Mouse (Mus musculus) c-Kit-positive CD71-positive TER-119-negative erythroid progenitor cells, embryonic 14.5 days (primary cell): ENCODE data around the gene Tdrd7.

ENCODE experiments used
- DNase-seq: peaks from one replicate; pipeline ENCODE4 v3.0.0-alpha.2; 2013; ENCODE audit warnings: low read depth

Gene Tdrd7

DNA sequence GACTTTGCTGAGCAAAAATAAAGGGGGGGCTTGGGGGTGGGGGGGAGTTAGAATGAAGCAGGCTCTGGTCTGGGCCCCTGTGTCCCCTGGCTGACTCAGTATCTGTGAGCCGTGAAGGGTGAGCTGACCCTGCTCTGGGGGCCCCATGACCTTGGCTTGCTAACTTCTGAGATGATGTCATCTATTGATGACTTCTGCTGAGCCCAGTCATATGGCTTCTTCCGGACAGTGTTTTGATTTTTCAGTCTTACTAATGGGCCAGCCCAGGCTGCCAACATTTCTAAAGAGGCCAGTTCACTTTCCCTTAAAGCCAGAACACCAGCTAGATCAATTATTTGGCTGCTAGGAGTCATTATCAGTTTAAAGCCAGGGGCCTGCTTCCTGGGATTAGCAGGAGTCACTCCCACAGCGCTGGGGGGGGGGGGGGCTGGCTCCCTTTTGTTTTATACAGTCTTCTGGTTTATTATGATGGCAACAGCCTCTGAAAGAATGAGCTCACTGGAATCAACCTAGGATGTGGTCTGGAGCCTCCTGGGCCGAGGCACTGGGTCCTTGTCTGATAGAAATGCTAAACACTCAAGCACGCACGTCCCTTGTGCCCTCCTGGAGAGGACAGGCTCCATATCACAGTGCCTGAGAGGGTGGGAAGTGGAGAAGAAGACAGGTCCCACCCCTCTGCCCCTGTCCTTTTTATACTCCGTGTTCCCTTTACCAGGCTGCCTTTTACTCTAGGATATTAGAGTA, 76.8 kb downstream of the Tdrd7 start:
- peak; percentile 51 for DNase-seq

- DNase-seq: peak; percentile 69
Measured at GRCm38 (mm10) chr4:46042505-46042850, 77.3 kb downstream of the Tdrd7 start.

- DNase-seq: no peak
Measured at GRCm38 (mm10) chr4:46043361-46043760, 78.2 kb downstream of the Tdrd7 start.

DNA sequence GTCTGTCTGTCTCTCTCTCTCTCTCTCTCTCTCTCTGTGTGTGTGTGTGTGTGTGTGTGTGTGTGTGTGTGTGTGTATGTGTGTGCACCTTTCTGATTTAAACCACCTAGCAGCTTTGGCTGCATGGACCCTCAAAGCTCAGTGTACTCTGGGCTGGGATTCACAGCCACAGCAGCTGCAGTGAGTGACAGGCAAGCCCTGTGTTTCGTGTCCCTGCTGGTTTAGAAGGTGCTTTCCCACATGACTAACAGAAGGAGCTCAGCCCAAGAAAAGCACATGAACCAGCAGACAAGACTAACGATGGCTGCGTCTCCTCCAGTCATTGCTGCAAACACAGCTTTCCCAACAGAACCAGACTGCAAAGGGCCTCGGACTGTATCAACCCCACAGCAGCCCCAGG, 82.8 kb downstream of the Tdrd7 start:
- no peak for DNase-seq

DNA sequence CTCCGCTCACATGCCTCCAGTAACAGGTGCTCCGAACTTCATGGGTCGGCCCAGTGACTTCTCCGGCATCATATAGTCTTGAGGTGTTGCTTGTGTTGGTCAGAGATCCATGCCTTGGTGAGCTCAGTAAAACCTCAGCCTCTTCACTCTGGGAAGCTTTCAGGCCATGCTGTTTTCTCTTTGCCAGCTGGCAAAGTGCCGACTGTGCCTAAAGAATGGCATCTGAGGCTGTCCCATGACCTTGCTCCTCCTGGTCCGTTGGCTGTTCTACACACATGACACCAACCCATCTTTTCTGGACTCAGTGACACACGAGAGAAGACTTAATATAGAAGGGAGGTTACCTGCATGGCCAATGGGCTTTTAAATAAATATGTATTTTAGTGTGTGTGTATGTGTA, 83.3 kb downstream of the Tdrd7 start:
- DNase-seq: no peak

- no peak for DNase-seq
Measured at GRCm38 (mm10) chr4:46053323-46054107, 88.4 kb downstream of the Tdrd7 start.

DNA sequence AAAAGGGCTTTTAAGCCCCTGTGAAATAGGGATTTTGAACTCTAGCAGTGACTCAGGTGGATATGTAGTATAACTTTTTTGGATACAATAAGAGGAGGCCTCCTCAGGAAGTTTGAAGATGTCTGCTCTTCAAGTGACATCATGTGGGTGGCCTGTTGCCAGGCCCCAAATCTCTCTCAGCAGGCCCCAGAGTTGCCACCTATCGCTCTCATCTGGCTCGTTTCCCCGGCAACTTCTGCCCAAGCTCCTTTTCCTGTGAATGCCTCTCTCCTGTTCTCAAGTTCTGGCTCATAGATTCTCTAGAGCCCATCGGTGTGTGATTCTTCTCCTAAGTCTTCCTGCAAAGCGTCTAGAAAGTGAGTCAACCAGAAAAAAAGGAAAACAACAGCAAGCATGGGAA, 91.0 kb downstream of the Tdrd7 start:
- DNase-seq: no peak

- no peak for DNase-seq
Measured at GRCm38 (mm10) chr4:46061259-46061962, 96.3 kb downstream of the Tdrd7 start.

GRCm38 (mm10) chr4:46063841-46064240, 98.7 kb downstream of the Tdrd7 start:
- no peak for DNase-seq

DNA sequence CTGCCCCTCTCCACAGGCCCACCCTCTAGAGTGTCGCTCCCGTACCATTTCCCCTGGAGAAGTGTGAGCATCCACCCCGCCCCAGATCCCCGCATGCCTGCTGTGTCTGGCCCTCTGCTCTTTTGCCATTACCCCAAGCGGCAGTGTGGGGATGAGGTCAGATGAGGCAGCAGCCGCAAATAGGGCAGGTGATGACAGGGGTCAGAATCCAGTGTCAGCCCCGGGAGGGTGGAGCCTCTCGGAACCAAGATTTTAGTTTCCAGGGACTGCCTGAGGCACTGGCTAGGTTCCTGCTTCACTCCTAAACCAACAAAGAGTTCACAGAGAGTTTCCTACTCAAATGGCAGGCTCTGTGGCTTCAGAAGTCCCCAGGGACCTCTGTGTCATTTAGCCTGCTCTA, 99.1 kb downstream of the Tdrd7 start:
- DNase-seq: no peak

GRCm38 (mm10) chr4:46064961-46065360, 99.8 kb downstream of the Tdrd7 start:
- DNase-seq: no peak

GRCm38 (mm10) chr4:46065695-46066340, 100.7 kb downstream of the Tdrd7 start:
- no peak for DNase-seq

GRCm38 (mm10) chr4:46068060-46068459, 102.9 kb downstream of the Tdrd7 start:
- no peak for DNase-seq

DNA sequence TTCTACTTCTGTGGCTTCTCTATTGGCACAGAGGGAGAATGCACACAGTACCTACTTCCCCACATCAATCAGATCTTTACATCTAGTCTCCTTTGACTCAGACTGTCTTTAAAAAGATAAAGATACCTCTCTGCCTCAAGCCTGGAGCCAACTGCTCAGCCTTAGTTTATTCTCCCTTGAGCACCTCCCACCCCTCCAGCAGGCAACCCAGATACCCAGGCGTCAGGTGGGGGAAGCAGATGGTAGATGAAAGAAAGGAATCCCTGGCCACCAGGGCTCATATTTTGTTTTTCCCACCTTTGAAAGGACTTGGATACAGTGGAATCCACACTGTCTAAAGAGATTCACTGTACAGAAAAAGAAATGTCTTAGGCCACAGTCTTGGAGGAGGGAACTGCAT, 103.4 kb downstream of the Tdrd7 start:
- no peak for DNase-seq

DNA sequence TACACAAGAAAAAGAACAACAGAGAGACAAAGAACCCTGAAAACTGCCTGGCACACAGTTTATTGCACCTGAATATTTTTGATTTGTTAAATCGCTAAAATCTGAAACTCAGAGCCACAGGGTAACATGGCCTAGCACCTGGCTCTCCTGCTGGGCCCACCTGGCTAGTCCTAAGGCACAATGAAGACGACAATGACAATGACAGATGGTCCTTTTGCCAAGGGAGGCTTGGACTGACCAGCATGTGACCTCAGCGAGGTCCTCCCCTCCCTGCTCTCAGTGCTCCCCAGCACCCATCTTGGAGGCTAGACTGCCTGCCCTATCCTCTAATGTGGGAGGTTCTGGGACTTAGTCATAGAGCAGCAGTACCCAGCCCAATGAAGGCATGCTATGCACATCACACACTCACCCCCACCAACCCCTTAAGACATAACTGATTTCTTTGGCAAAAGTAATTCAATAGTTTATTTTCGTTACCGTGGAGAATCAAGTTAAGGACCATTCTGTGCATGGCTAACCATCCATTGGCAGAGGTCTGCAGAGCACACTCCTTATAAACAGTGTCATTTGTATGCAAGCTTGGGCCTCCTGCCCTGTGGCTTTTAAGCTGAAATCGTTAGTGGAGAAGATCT, 104.8 kb downstream of the Tdrd7 start:
- DNase-seq: no peak

DNA sequence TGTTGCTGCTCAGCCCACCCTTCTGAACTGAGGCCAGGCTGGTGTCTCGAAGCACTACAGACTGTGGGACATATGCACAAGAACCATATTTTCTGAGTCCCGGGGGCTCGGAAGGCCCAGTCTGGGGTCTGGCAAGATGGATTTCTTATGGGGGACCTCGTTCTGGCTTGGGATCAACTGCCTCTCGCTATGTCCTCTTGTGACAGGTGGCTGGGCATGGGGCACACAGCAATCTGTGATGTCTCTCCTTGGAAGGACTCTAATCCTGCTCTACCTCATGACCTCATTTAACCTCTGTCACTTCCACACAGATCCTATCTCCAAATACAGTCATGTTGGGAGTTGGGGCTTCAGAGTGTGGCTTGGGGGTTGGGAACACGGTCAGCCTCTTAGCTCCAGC, 107.5 kb downstream of the Tdrd7 start:
- DNase-seq: no peak

- no peak for DNase-seq
Measured at GRCm38 (mm10) chr4:46073736-46074135, 108.6 kb downstream of the Tdrd7 start.

DNA sequence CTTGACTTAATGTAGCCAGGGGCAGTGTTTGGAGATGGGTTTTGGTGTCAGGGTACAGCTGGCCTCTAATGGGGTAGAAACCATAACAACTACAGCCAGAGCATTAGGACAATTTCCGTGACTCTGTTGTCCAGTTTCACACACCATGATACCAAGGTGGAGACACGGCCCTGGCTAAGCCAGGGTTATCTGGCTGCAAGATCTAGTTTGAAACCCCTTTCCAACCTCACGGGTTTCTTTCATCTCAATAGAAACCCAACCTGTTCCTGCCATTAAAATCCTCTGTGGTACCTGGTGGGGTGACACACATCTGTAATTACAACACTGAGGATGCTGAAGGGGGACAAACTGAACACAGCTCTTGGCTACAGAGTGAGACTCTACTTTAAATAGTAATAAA, 110.5 kb downstream of the Tdrd7 start:
- DNase-seq: no peak

DNA sequence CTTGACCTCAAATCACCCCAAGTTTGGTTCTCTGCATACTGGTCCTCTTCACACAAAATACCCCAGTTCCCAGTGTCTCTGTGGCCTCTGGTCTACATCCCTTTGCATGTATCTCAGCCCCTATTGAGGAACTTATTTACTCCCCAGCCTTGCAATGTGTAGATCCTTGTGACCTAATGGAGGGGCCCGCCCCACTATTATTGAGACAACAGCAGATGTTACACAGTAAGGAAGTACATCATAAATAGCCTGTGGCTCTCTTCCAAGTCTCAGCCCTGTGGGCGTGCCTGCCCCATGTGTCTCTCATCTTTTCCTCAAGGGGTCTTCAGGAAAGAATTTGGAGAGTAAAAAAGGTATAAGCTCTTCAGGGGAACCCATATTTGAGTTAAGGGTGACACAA, 111.8 kb downstream of the Tdrd7 start:
- DNase-seq: no peak

DNA sequence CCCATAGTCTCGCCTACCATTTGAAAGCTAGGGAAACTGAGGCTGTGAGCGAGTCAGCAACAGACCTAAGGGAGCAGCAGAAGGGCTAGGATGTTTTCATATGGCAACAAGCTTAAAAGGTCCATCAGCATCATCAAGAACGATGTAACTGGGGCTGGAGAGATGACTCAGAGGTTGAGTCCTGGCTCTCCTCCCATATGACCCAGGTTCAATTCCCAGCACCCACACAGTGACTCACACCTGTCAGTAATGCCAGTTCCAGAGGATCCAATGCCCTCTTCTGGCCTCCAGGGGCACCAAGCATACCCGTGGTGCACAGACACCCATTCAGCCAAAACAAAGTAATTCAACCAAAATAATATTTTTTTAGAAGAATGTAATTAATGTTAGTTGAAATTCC, 115.1 kb downstream of the Tdrd7 start:
- no peak for DNase-seq

DNA sequence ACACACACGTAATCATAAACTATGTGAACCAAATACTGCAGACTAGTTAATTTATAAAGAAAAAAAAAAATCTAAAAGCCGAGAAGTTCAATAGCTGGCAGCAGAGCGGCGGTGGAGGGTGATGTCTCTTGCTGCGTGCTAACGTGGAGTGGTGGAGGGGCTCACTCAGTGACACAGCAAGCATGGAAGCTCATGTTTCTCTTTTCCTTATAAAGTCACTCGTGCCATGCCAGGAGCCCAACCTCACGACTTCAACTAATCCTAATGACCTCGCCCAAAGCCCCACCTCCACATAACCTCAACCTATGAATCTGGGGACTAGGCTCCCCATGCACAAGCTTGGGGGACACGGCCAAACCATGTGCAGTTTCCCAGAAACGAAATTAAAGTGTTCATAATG, 117.4 kb downstream of the Tdrd7 start:
- no peak for DNase-seq
